Mouse (Mus musculus) layer of hippocampus, postnatal 25 days (tissue): ENCODE measurements around the gene Ss18l2. TPM values are rescaled to one million over a fixed set of nuclear protein-coding genes. Genes with fewer than 3 reads are reported as not detected.

Source experiments
- DNase-seq, 2 experiments: peaks; one replicate each; pipeline ENCODE4 v3.0.0; 2022; ENCODE audit warnings: mixed read lengths in 2 of 2, low spot score in 1 of 2; ENCODE audit errors: extremely low spot score in 1 of 2
- total RNA-seq, 2 experiments: library from RNA; stranded (reverse); gene quantifications; 2 replicates each; pipeline ENCODE4 v1.2.3; 2021

The Ss18l2 gene
- total RNA-seq, 2 experiments from 2014 or later = 80.2 to 90.3 TPM

- DNase-seq = peak; percentile 56 to 62
Observed at GRCm38 (mm10) chr9:121697150-121698049, 12.7 kb upstream of the Ss18l2 start.

- DNase-seq = no peak
Observed at GRCm38 (mm10) chr9:121704261-121704645, 5.9 kb upstream of the Ss18l2 start.

- DNase-seq = peak; percentile 67 to 79
Observed at GRCm38 (mm10) chr9:121704646-121705625, 5.2 kb upstream of the Ss18l2 start, which contains the start of gene Sec22c. Gene Sec22c, minus strand, starts transcription at chr9:121705490.

GRCm38 (mm10) chr9:121706029-121706675 is 4.0 kb upstream of the Ss18l2 start:
- DNase-seq = no peak

- no peak for DNase-seq
Observed at GRCm38 (mm10) chr9:121707801-121708200, 2.3 kb upstream of the Ss18l2 start.

- DNase-seq = no peak
Observed at GRCm38 (mm10) chr9:121708506-121709486, 1.3 kb upstream of the Ss18l2 start.

- no peak for DNase-seq
Observed at GRCm38 (mm10) chr9:121710584-121710975, 451 bp downstream of the Ss18l2 start.

- no peak for DNase-seq
Observed at GRCm38 (mm10) chr9:121717048-121717447, 6.9 kb downstream of the Ss18l2 start.

- no peak for DNase-seq
Observed at GRCm38 (mm10) chr9:121718070-121718705, 8.1 kb downstream of the Ss18l2 start.

GRCm38 (mm10) chr9:121718792-121719318 is 8.7 kb downstream of the Ss18l2 start, which contains the start of gene Nktr:
Gene Nktr, plus strand, starts transcription at chr9:121719169.
- DNase-seq = peak; percentile 93

GRCm38 (mm10) chr9:121719347-121720331 is 9.5 kb downstream of the Ss18l2 start:
- DNase-seq = no peak

GRCm38 (mm10) chr9:121740490-121740889 is 30.4 kb downstream of the Ss18l2 start:
- no peak for DNase-seq

GRCm38 (mm10) chr9:121741168-121741567 is 31.0 kb downstream of the Ss18l2 start:
- no peak for DNase-seq

GRCm38 (mm10) chr9:121744051-121744450 is 33.9 kb downstream of the Ss18l2 start:
- no peak for DNase-seq

- no peak for DNase-seq
Observed at GRCm38 (mm10) chr9:121752774-121753173, 42.6 kb downstream of the Ss18l2 start.

GRCm38 (mm10) chr9:121754624-121755023 is 44.5 kb downstream of the Ss18l2 start:
- DNase-seq = no peak

GRCm38 (mm10) chr9:121756785-121757184 is 46.7 kb downstream of the Ss18l2 start:
- peak in 1 of 2 experiments; percentile 6 for DNase-seq
